Comparison of ENCODE assay signal across 8 mouse cellular contexts in the genomic region with DNA sequence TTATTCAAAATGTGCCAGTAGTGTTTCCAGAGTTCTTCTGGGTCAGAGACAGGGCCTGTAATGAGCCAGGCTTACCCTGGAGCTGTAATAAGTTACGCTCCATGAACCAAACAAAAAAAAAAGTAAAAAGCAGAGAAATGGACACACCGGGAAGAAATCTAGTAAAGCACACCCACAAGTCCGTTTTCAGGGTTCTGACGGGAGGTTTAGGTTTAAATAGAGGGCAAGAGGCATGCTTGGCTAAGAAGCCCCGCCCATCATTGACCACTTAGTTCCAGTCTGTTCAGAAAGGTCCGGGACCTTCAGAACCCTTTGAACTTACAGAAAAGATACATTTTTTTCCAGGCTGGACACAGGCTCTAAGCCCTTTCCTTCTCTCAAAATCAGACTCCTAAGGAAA. TPM values are rescaled to one million over a fixed set of nuclear protein-coding genes. Genes with fewer than 3 reads are reported as not detected.
DNase-seq lines count a peak whose midpoint lies in the region; ATAC-seq and TF ChIP-seq lines count a peak whose summit lies in the region.

No protein-coding gene starts in this region.

- peak overlapping the region; percentile 91 for H3K4me3 ChIP-seq in heart, embryonic 10.5 days
- peak overlapping the region in 2 of 3 experiments; percentile 14 to 79 for H3K4me3 ChIP-seq in CH12.LX (replicated peaks in 1 of 3; ENCODE audit: low read depth in 2 of 3, low read length in 2 of 3, poor library complexity in 1 of 3)
- H3K4me3 ChIP-seq in forebrain, embryonic 12.5 days (replicated peaks), result peak overlapping the region; percentile 90
- H3K4me3 ChIP-seq in liver, embryonic 13.5 days (replicated peaks), result peak overlapping the region; percentile 83

- peak overlapping the region; percentile 69; the same call in 1 of the 2 replicates for H3K4me2 ChIP-seq in CH12.LX (ENCODE audit: insufficient read depth, low read depth, poor library complexity, severe bottlenecking)
- H3K4me2 ChIP-seq in forebrain, embryonic 12.5 days, result peak overlapping the region; percentile 77
- H3K4me2 ChIP-seq in liver, embryonic 13.5 days, result peak overlapping the region; percentile 89

- no peaks in the 10 kb centered on the region for H3K9me3 ChIP-seq in heart, embryonic 10.5 days
- H3K9me3 ChIP-seq in CH12.LX (replicated peaks; ENCODE audit: low read length), result no peaks in the 10 kb centered on the region
- H3K9me3 ChIP-seq in forebrain, embryonic 12.5 days, result no peaks in the 10 kb centered on the region
- H3K9me3 ChIP-seq in liver, embryonic 13.5 days (replicated peaks), result no peaks in the 10 kb centered on the region

- in situ Hi-C loops in CH12.LX (cut with MboI; ENCODE audit: low pct_ligation_motif_present, low pct_unique_long_range_greater_than_20kb, low sequenced_read_pairs), result no loop called here

- dilution Hi-C loops in CH12.LX (cut with MboI; ENCODE audit: extremely low pct_ligation_motif_present, extremely low pct_unique_long_range_greater_than_20kb, low sequenced_read_pairs), result no loop called here

- H3K27ac ChIP-seq in heart, embryonic 10.5 days, result peak overlapping the region; percentile 95
- no peak overlapping the region for H3K27ac ChIP-seq in CH12.LX (ENCODE audit: insufficient read depth, low read depth)
- H3K27ac ChIP-seq in forebrain, embryonic 12.5 days, result peak overlapping the region; percentile 85; the same call in 1 of the 2 replicates
- H3K27ac ChIP-seq in liver, embryonic 13.5 days, result peak overlapping the region; percentile 32; the same call in 1 of the 2 replicates

- H3K79me2 ChIP-seq in CH12.LX (replicated peaks; ENCODE audit: control insufficient read depth, extremely low read depth, insufficient read depth, poor library complexity, severe bottlenecking), result peaks cover 34% of the 10 kb centered on the region

- no peak for DNase-seq in heart, embryonic 10.5 days (ENCODE audit: low spot score)
- DNase-seq in heart, postnatal 4 days, result no peak
- no peak for DNase-seq in CH12.LX (ENCODE audit: extremely low read depth)
- DNase-seq in liver, embryonic 13.5 days, result no peak
- no peak for DNase-seq in urinary bladder, postnatal 14 days (ENCODE audit: low spot score)
- DNase-seq in urinary bladder, adult 18-20 months (ENCODE audit: low spot score in 2 of 2), result no peak

- ATAC-seq in forebrain, embryonic 12.5 days (ENCODE audit: low FRiP score), result no peak
- no peak for ATAC-seq in liver, embryonic 13.5 days (ENCODE audit: low read depth)
- ATAC-seq in granulocyte monocyte progenitor cell, adult 5-6 weeks (replicated peaks; ENCODE audit: poor library complexity, severe bottlenecking), result no peak

- no peaks in the 10 kb centered on the region for H3K27me3 ChIP-seq in heart, embryonic 10.5 days (ENCODE audit: insufficient read depth, poor library complexity, severe bottlenecking)
- no peaks in the 10 kb centered on the region for H3K27me3 ChIP-seq in CH12.LX (replicated peaks)
- peaks cover 2% of the 10 kb centered on the region; the same call in 1 of the 2 replicates for H3K27me3 ChIP-seq in forebrain, embryonic 12.5 days
- H3K27me3 ChIP-seq in liver, embryonic 13.5 days, result no peaks in the 10 kb centered on the region

- 0 out of 2 replicates have a peak, but pooled peaks cover 9% of the 10 kb centered on the region for H3K4me1 ChIP-seq in heart, embryonic 10.5 days
- H3K4me1 ChIP-seq in CH12.LX (ENCODE audit: control insufficient read depth in 1 of 2, insufficient read depth in 2 of 2), result peaks cover 3 to 24% of the 10 kb centered on the region in 2 experiments; a peak in 3 of 4 replicates
- peaks cover 27% of the 10 kb centered on the region for H3K4me1 ChIP-seq in forebrain, embryonic 12.5 days
- H3K4me1 ChIP-seq in liver, embryonic 13.5 days (replicated peaks), result peaks cover 38% of the 10 kb centered on the region

- H3K9ac ChIP-seq in CH12.LX (ENCODE audit: insufficient read depth, low read depth), result peak overlapping the region; percentile 35
- peak overlapping the region; percentile 93; the same call in 1 of the 2 replicates for H3K9ac ChIP-seq in forebrain, embryonic 12.5 days
- peak overlapping the region; percentile 90; the same call in 1 of the 2 replicates for H3K9ac ChIP-seq in liver, embryonic 13.5 days

- no peak for TF ChIP-seq RAD21 in CH12.LX (IDR thresholded peaks at IDR 0.05; ENCODE audit: low read depth, low read length)

- no peak for TF ChIP-seq POLR2A in CH12.LX (IDR thresholded peaks at IDR 0.05; ENCODE audit: low read depth, low read length)

- no peak for TF ChIP-seq EP300 in CH12.LX (IDR thresholded peaks at IDR 0.05; ENCODE audit: low read length)

- no peaks in the 10 kb centered on the region for H3K36me3 ChIP-seq in heart, embryonic 10.5 days
- peaks cover 5 to 6% of the 10 kb centered on the region in 2 experiments for H3K36me3 ChIP-seq in CH12.LX (replicated peaks in 1 of 2; ENCODE audit: control insufficient read depth in 1 of 2, insufficient read depth in 1 of 2, low read length in 1 of 2)
- peaks cover 3% of the 10 kb centered on the region; the same call in 1 of the 2 replicates for H3K36me3 ChIP-seq in forebrain, embryonic 12.5 days (replicated peaks)
- peaks cover 7% of the 10 kb centered on the region for H3K36me3 ChIP-seq in liver, embryonic 13.5 days

- 49% methylated on average over 6 of the region's 6 CpGs for WGBS in heart, embryonic 10.5 days
- 27% methylated on average over 6 of the region's 6 CpGs for WGBS in forebrain, embryonic 12.5 days
- WGBS in liver, embryonic 13.5 days (ENCODE audit: insufficient replicate concordance), result 47% methylated on average over 6 of the region's 6 CpGs

- TF ChIP-seq CTCF in CH12.LX (conservative IDR thresholded peaks at IDR 0.05 in 1 of 2, IDR thresholded peaks at IDR 0.05 in 1 of 2; ENCODE audit: low read depth in 2 of 2, low read length in 2 of 2), result no peak

TF ChIP-seq in CH12.LX, 34 proteins besides CTCF, POLR2A, EP300 and RAD21:
- TF ChIP-seq POLR2AphosphoS2 (IDR thresholded peaks at IDR 0.05; ENCODE audit: low read depth, low read length), result no peak
- no peak for TF ChIP-seq MAX (IDR thresholded peaks at IDR 0.05; ENCODE audit: low read length)
- TF ChIP-seq MYC (IDR thresholded peaks at IDR 0.05; ENCODE audit: low read depth, low read length), result 0 out of 2 replicates have a peak, but pooled peaks have one; percentile 10

RNA-seq across cellular contexts. Expression of a gene that starts 0.5 kb away (rescaled TPM):
- 64.6 and 64.9 TPM in 2 replicates for polyA plus RNA-seq in heart, embryonic 10.5 days (2016; fragmentation: Nextera tagmentation; extraction: Ambion mirVana)
- 10 to 100 TPM; 38.6 to 38.8 TPM for total RNA-seq in heart, postnatal 4 days (2021)
- total RNA-seq in CH12.LX (2012; rRNA removed) (109 and 116 TPM in 2 replicates), CH12.LX (2014; rRNA removed) (206 and 211 TPM in 2 replicates)
- 90.6 and 113 TPM in 2 replicates for polyA plus RNA-seq in CH12.LX (2012; ENCODE audit: insufficient read length, low read depth)
- polyA plus RNA-seq in forebrain, embryonic 12.5 days (2016; fragmentation: Nextera tagmentation; extraction: Ambion mirVana), result 96.5 and 98.5 TPM in 2 replicates
- polyA plus RNA-seq in liver, embryonic 13.5 days (2015; fragmentation: Nextera tagmentation; extraction: Ambion mirVana), result 46.3 and 47.0 TPM in 2 replicates
- total RNA-seq in granulocyte monocyte progenitor cell, adult 5-6 weeks (2014; fragmentation: Nextera tagmentation), result 33.9 and 35.5 TPM in 2 replicates
- total RNA-seq in granulocyte monocyte progenitor cell, adult 5-6 weeks (2017), result 36.2 and 37.8 TPM in 2 replicates

RNA-seq across cellular contexts. Expression of a gene that starts 6.3 kb away (rescaled TPM):
- polyA plus RNA-seq in heart, embryonic 10.5 days (2016; fragmentation: Nextera tagmentation; extraction: Ambion mirVana), result 10.2 and 11.3 TPM in 2 replicates
- 1 to 10 TPM; 5.8 to 6.9 TPM for total RNA-seq in heart, postnatal 4 days (2021)
- total RNA-seq in CH12.LX (2012; rRNA removed) (13.4 and 16.9 TPM in 2 replicates), CH12.LX (2014; rRNA removed) (10.6 and 11.9 TPM in 2 replicates)
- 14.6 and 16.3 TPM in 2 replicates for polyA plus RNA-seq in CH12.LX (2012; ENCODE audit: insufficient read length, low read depth)
- polyA plus RNA-seq in forebrain, embryonic 12.5 days (2016; fragmentation: Nextera tagmentation; extraction: Ambion mirVana), result 44.8 and 57.6 TPM in 2 replicates
- 8.5 and 10.9 TPM in 2 replicates for polyA plus RNA-seq in liver, embryonic 13.5 days (2015; fragmentation: Nextera tagmentation; extraction: Ambion mirVana)
- total RNA-seq in granulocyte monocyte progenitor cell, adult 5-6 weeks (2014; fragmentation: Nextera tagmentation), result 14.8 and 26.8 TPM in 2 replicates
- 19.8 and 20.7 TPM in 2 replicates for total RNA-seq in granulocyte monocyte progenitor cell, adult 5-6 weeks (2017)

RNA-seq across cellular contexts. Expression of a gene that starts 34.0 kb away (rescaled TPM):
- polyA plus RNA-seq in heart, embryonic 10.5 days (2016; fragmentation: Nextera tagmentation; extraction: Ambion mirVana), result 52.3 and 56.3 TPM in 2 replicates
- 10 to 100 TPM; 36.0 to 37.1 TPM for total RNA-seq in heart, postnatal 4 days (2021)
- total RNA-seq in CH12.LX (2012; rRNA removed) (39.0 and 43.9 TPM in 2 replicates), CH12.LX (2014; rRNA removed) (45.8 and 54.7 TPM in 2 replicates)
- polyA plus RNA-seq in CH12.LX (2012; ENCODE audit: insufficient read length, low read depth), result 46.0 and 57.7 TPM in 2 replicates
- polyA plus RNA-seq in forebrain, embryonic 12.5 days (2016; fragmentation: Nextera tagmentation; extraction: Ambion mirVana), result 89.2 and 91.5 TPM in 2 replicates
- polyA plus RNA-seq in liver, embryonic 13.5 days (2015; fragmentation: Nextera tagmentation; extraction: Ambion mirVana), result 37.6 and 43.6 TPM in 2 replicates
- 72.4 and 76.4 TPM in 2 replicates for total RNA-seq in granulocyte monocyte progenitor cell, adult 5-6 weeks (2014; fragmentation: Nextera tagmentation)
- total RNA-seq in granulocyte monocyte progenitor cell, adult 5-6 weeks (2017), result 45.1 and 57.0 TPM in 2 replicates

Comparison
In these comparisons a context has a peak if more than half of its experiments do, and no peak if none do; other contexts are left out.
1. H3K9ac ChIP-seq: peak in every context shown above with its lines; median percentile 93 in forebrain, embryonic 12.5 days; 90 in liver, embryonic 13.5 days; 35 in CH12.LX.